Mouse (Mus musculus) heart, embryonic 16.5 days (tissue): ENCODE results near the gene Fbxo21. TPM values are rescaled to one million over a fixed set of nuclear protein-coding genes. Genes with fewer than 3 reads are reported as not detected.
A peak's percentile ranks its signal among the peaks of the same experiment; 100 is the strongest.

ENCODE experiments used
- ATAC-seq: fragments of 200-750 bp; cut with Nextera tagmentation; replicated peaks from 2 replicates; pipeline ENCODE4 v1.8.0; 2017; ENCODE audit warnings: moderate number of reproducible peaks; ENCODE audit not compliant: insufficient read depth, low FRiP score; ENCODE audit errors: extremely low read depth
- H3K27ac ChIP-seq: fragments of 300-500 bp; sonication (generic); 2 replicates; pipeline ENCODE4 v1.5.1; 2014; ENCODE audit warnings: mild to moderate bottlenecking, low read length, control low read depth, moderate library complexity
- H3K27me3 ChIP-seq: fragments of 300-500 bp; sonication (generic); 2 replicates; pipeline ENCODE4 v1.6.1; 2014; ENCODE audit warnings: low read length, mixed read lengths; ENCODE audit not compliant: control insufficient read depth, insufficient read depth
- H3K36me3 ChIP-seq: fragments of 300-500 bp; sonication (generic); 2 replicates; pipeline ENCODE4 v1.6.1; 2014; ENCODE audit not compliant: control insufficient read depth, insufficient read depth
- H3K4me1 ChIP-seq: fragments of 300-500 bp; sonication (generic); 2 replicates; pipeline ENCODE4 v1.6.1; 2014; ENCODE audit warnings: low read length, mixed read lengths; ENCODE audit not compliant: control insufficient read depth, insufficient read depth
- H3K4me2 ChIP-seq: fragments of 300-500 bp; sonication (generic); 2 replicates; pipeline ENCODE4 v1.6.1; 2014; ENCODE audit warnings: low read depth, mild to moderate bottlenecking, control low read depth, low read length
- H3K4me3 ChIP-seq: fragments of 300-500 bp; sonication (generic); 2 replicates; pipeline ENCODE4 v1.5.1; 2014; ENCODE audit warnings: mild to moderate bottlenecking, control low read depth, low read length
- H3K9ac ChIP-seq: fragments of 300-500 bp; sonication (generic); 2 replicates; pipeline ENCODE4 v1.6.1; 2014; ENCODE audit warnings: low read length, control low read depth
- H3K9me3 ChIP-seq: fragments of 300-500 bp; sonication (generic); replicated peaks from 2 replicates; pipeline ENCODE4 v1.6.1; 2016; ENCODE audit warnings: low read length; ENCODE audit not compliant: control insufficient read depth
- WGBS: fragments of 180-500 bp; shearing (Covaris S2); extraction: QIAGEN DNeasy Blood & Tissue Kit; methylation state at CpG from one replicate; pipeline ENCODE4 v1.1.7; 2014; 5-methylcytosine and 5-hydroxymethylcytosine counted together
- polyA plus RNA-seq: library from polyadenylated mRNA; unstranded; fragments of >200 nt; fragmentation: Nextera tagmentation; extraction: Ambion mirVana; gene quantifications from 2 replicates; pipeline ENCODE4 v1.2.1, GENCODE M21; 2015

Fbxo21 gene
- polyA plus RNA-seq, 1 experiment from 2014 or later, result 51.5 TPM

- H3K4me2 ChIP-seq, result no peak overlapping the region
- H3K27me3 ChIP-seq, result no peaks in the 10 kb centered on the region
- no peaks in the 10 kb centered on the region for H3K36me3 ChIP-seq
- ATAC-seq, result no peak
- no peak overlapping the region for H3K9ac ChIP-seq
- H3K4me3 ChIP-seq, result no peak overlapping the region
- WGBS, result 25% methylated on average over 4 of the region's 4 CpGs
- H3K9me3 ChIP-seq, result no peaks in the 10 kb centered on the region
- no peaks in the 10 kb centered on the region for H3K4me1 ChIP-seq
- no peak overlapping the region for H3K27ac ChIP-seq
These were observed 29.9 kb upstream of the Fbxo21 start for GRCm38 (mm10) chr5:117946605-117947004.

GRCm38 (mm10) chr5:117949393-117949792, 27.1 kb upstream of the Fbxo21 start:
- no peak overlapping the region for H3K4me2 ChIP-seq
- no peaks in the 10 kb centered on the region for H3K4me1 ChIP-seq
- no peak overlapping the region for H3K9ac ChIP-seq
- H3K4me3 ChIP-seq, result no peak overlapping the region
- no peaks in the 10 kb centered on the region for H3K27me3 ChIP-seq
- no peak for ATAC-seq
- H3K36me3 ChIP-seq, result no peaks in the 10 kb centered on the region
- WGBS, result 72% methylated on average over 10 of the region's 10 CpGs
- H3K9me3 ChIP-seq, result no peaks in the 10 kb centered on the region
- H3K27ac ChIP-seq, result no peak overlapping the region

GRCm38 (mm10) chr5:117953893-117954292, 22.6 kb upstream of the Fbxo21 start:
- ATAC-seq, result no peak
- Histone ChIP-seq H3K27ac (no peak overlapping the region), H3K9me3 (no peaks in the 10 kb centered on the region), H3K36me3 (no peaks in the 10 kb centered on the region), H3K9ac (no peak overlapping the region), H3K4me2 (no peak overlapping the region), H3K4me3 (no peak overlapping the region), H3K4me1 (no peaks in the 10 kb centered on the region), H3K27me3 (0 out of 2 replicates have a peak, but pooled peaks cover 2% of the 10 kb centered on the region)
- WGBS, result 78% methylated on average over 12 of the region's 12 CpGs

- Histone ChIP-seq H3K9me3 (no peaks in the 10 kb centered on the region), H3K4me1 (no peaks in the 10 kb centered on the region), H3K27ac (no peak overlapping the region), H3K27me3 (0 out of 2 replicates have a peak, but pooled peaks cover 2% of the 10 kb centered on the region), H3K9ac (no peak overlapping the region), H3K4me2 (no peak overlapping the region), H3K4me3 (no peak overlapping the region), H3K36me3 (no peaks in the 10 kb centered on the region)
- WGBS, result 75% methylated on average over 1 of the region's 1 CpGs
- ATAC-seq, result no peak
These were observed 22.1 kb upstream of the Fbxo21 start for GRCm38 (mm10) chr5:117954429-117954828.

GRCm38 (mm10) chr5:117955675-117956420, 20.7 kb upstream of the Fbxo21 start:
- Histone ChIP-seq H3K4me1 (no peaks in the 10 kb centered on the region), H3K9ac (no peak overlapping the region), H3K4me2 (no peak overlapping the region), H3K36me3 (no peaks in the 10 kb centered on the region), H3K9me3 (no peaks in the 10 kb centered on the region), H3K4me3 (no peak overlapping the region), H3K27ac (no peak overlapping the region), H3K27me3 (0 out of 2 replicates have a peak, but pooled peaks cover 2% of the 10 kb centered on the region)
- 29% methylated on average over 10 of the region's 10 CpGs for WGBS
- no peak for ATAC-seq

GRCm38 (mm10) chr5:117964750-117965149, 11.8 kb upstream of the Fbxo21 start:
- H3K4me3 ChIP-seq, result no peak overlapping the region
- 0 out of 2 replicates have a peak overlapping the region, but pooled peaks have one; percentile 9 for H3K27ac ChIP-seq
- no peaks in the 10 kb centered on the region for H3K9me3 ChIP-seq
- H3K36me3 ChIP-seq, result no peaks in the 10 kb centered on the region
- WGBS, result 21% methylated on average over 9 of the region's 9 CpGs
- H3K27me3 ChIP-seq, result no peaks in the 10 kb centered on the region
- H3K4me2 ChIP-seq, result no peak overlapping the region
- ATAC-seq, result peak; percentile 41; the same call in 1 of the 2 replicates
- H3K9ac ChIP-seq, result no peak overlapping the region
- peaks cover 10% of the 10 kb centered on the region for H3K4me1 ChIP-seq

GRCm38 (mm10) chr5:117966956-117967355, 9.6 kb upstream of the Fbxo21 start:
- Histone ChIP-seq H3K4me3 (no peak overlapping the region), H3K27me3 (no peaks in the 10 kb centered on the region), H3K9ac (no peak overlapping the region), H3K4me1 (peaks cover 10% of the 10 kb centered on the region), H3K9me3 (no peaks in the 10 kb centered on the region), H3K27ac (no peak overlapping the region), H3K36me3 (no peaks in the 10 kb centered on the region), H3K4me2 (no peak overlapping the region)
- WGBS, result 67% methylated on average over 9 of the region's 9 CpGs
- ATAC-seq, result no peak

- H3K9ac ChIP-seq, result no peak overlapping the region
- H3K4me2 ChIP-seq, result no peak overlapping the region
- no peak overlapping the region for H3K4me3 ChIP-seq
- H3K4me1 ChIP-seq, result peaks cover 10% of the 10 kb centered on the region
- H3K36me3 ChIP-seq, result no peaks in the 10 kb centered on the region
- no peak overlapping the region for H3K27ac ChIP-seq
- WGBS, result 37% methylated on average over 4 of the region's 4 CpGs
- no peak for ATAC-seq
- H3K9me3 ChIP-seq, result no peaks in the 10 kb centered on the region
- H3K27me3 ChIP-seq, result no peaks in the 10 kb centered on the region
These were observed 8.9 kb upstream of the Fbxo21 start for GRCm38 (mm10) chr5:117967659-117968069.

- WGBS, result 86% methylated on average over 10 of the region's 10 CpGs
- ATAC-seq, result no peak
- H3K27ac ChIP-seq, result no peak overlapping the region
- H3K9me3 ChIP-seq, result 0 out of 2 replicates have a peak, but pooled peaks cover 2% of the 10 kb centered on the region
- no peaks in the 10 kb centered on the region for H3K27me3 ChIP-seq
- no peak overlapping the region for H3K9ac ChIP-seq
- peaks cover 4% of the 10 kb centered on the region for H3K4me1 ChIP-seq
- no peak overlapping the region for H3K4me2 ChIP-seq
- no peaks in the 10 kb centered on the region for H3K36me3 ChIP-seq
- H3K4me3 ChIP-seq, result no peak overlapping the region
These were observed 6.7 kb upstream of the Fbxo21 start for GRCm38 (mm10) chr5:117969681-117970427.
